Mouse (Mus musculus) effector memory CD4-positive, alpha-beta T cell, adult 5 months (primary cell): ENCODE data around the gene Tex13c1. TPM values are rescaled to one million over a fixed set of nuclear protein-coding genes. Genes with fewer than 3 reads are reported as not detected.

Experiments
- polyA plus RNA-seq: library from polyadenylated mRNA; unstranded; fragments of 100-300 nt; shearing (Covaris generic); gene quantifications from one replicate; pipeline ENCODE4 v1.2.1, GENCODE M21; 2017

Tex13c1 gene
- not detected for polyA plus RNA-seq

DNA sequence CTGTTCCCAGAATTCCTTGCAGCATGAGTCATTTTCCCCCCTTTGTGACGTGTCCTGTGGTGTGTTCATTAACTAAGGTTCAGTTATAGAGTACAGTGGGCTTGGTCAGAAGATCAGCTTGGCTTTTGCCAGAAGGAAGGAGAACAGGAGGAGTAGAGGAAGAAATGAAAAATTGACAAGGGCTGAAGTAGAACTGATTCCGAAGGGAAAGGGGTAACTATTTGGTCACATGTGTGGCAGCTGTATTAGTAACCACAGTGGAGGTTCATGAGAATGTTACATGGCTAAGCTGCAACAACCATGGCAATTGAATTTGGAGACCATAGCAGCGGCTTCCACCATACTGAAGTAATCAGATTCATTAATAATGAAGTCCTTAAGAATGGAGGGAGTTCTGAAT is at the start of gene Tex13c1:
Gene Tex13c1, plus strand, starts transcription at position 301 of the 400 bp plus-strand sequence.

Other genes starting within 250 kb of the Tex13c1 start
- 0.06 TPM for gene Tenm1, start 162.0 kb upstream of the Tex13c1 start, polyA plus RNA-seq